Mouse (Mus musculus): ENCODE data around the gene Rap2a.

Rap2a gene

GRCm38 (mm10) chr14:120499601-120500000 lies 21.4 kb downstream of the Rap2a start:
- no peak for DNase-seq (ENCODE audit: low read depth, low spot score)

GRCm38 (mm10) chr14:120500021-120500560 lies 21.8 kb downstream of the Rap2a start:
- no peak for DNase-seq (ENCODE audit: low read depth, low spot score)

- DNase-seq (ENCODE audit: low read depth, low spot score): no peak
These were observed 22.5 kb downstream of the Rap2a start for GRCm38 (mm10) chr14:120500791-120501190.

- DNase-seq (ENCODE audit: low read depth, low spot score): no peak
These were observed 25.4 kb downstream of the Rap2a start for GRCm38 (mm10) chr14:120503641-120504040.

GRCm38 (mm10) chr14:120504423-120504822 lies 26.2 kb downstream of the Rap2a start:
- DNase-seq (ENCODE audit: low read depth, low spot score): no peak

- no peak for DNase-seq (ENCODE audit: low read depth, low spot score)
These were observed 26.8 kb downstream of the Rap2a start for GRCm38 (mm10) chr14:120504928-120505461.

- no peak for DNase-seq (ENCODE audit: low read depth, low spot score)
These were observed 27.7 kb downstream of the Rap2a start for GRCm38 (mm10) chr14:120505918-120506317.

- DNase-seq (ENCODE audit: low read depth, low spot score): no peak
These were observed 29.3 kb downstream of the Rap2a start for GRCm38 (mm10) chr14:120507516-120507915.

- no peak for DNase-seq (ENCODE audit: low read depth, low spot score)
These were observed 30.5 kb downstream of the Rap2a start for GRCm38 (mm10) chr14:120508566-120509365.

GRCm38 (mm10) chr14:120509366-120509640 lies 31.1 kb downstream of the Rap2a start:
- no peak for DNase-seq (ENCODE audit: low read depth, low spot score)

- DNase-seq (ENCODE audit: low read depth, low spot score): no peak
These were observed 33.6 kb downstream of the Rap2a start for GRCm38 (mm10) chr14:120511821-120512220.

- no peak for DNase-seq (ENCODE audit: low read depth, low spot score)
These were observed 36.6 kb downstream of the Rap2a start for GRCm38 (mm10) chr14:120514821-120515271.

- no peak for DNase-seq (ENCODE audit: low read depth, low spot score)
These were observed 37.1 kb downstream of the Rap2a start for GRCm38 (mm10) chr14:120515376-120515775.

- no peak for DNase-seq (ENCODE audit: low read depth, low spot score)
These were observed 40.5 kb downstream of the Rap2a start for GRCm38 (mm10) chr14:120518706-120519105.

GRCm38 (mm10) chr14:120519921-120520320 lies 41.7 kb downstream of the Rap2a start:
- DNase-seq (ENCODE audit: low read depth, low spot score): no peak

- DNase-seq (ENCODE audit: low read depth, low spot score): no peak
These were observed 42.6 kb downstream of the Rap2a start for GRCm38 (mm10) chr14:120520843-120521242.

GRCm38 (mm10) chr14:120523296-120523695 lies 45.1 kb downstream of the Rap2a start:
- no peak for DNase-seq (ENCODE audit: low read depth, low spot score)

- no peak for DNase-seq (ENCODE audit: low read depth, low spot score)
These were observed 47.4 kb downstream of the Rap2a start for GRCm38 (mm10) chr14:120525644-120526043.

GRCm38 (mm10) chr14:120533301-120533700 lies 55.1 kb downstream of the Rap2a start:
- no peak for DNase-seq (ENCODE audit: low read depth, low spot score)

- DNase-seq (ENCODE audit: low read depth, low spot score): no peak
These were observed 56.6 kb downstream of the Rap2a start for GRCm38 (mm10) chr14:120534841-120535271.

- no peak for DNase-seq (ENCODE audit: low read depth, low spot score)
These were observed 57.2 kb downstream of the Rap2a start for GRCm38 (mm10) chr14:120535446-120535845.

GRCm38 (mm10) chr14:120535924-120536323 lies 57.7 kb downstream of the Rap2a start:
- DNase-seq (ENCODE audit: low read depth, low spot score): no peak

GRCm38 (mm10) chr14:120539128-120539527 lies 60.9 kb downstream of the Rap2a start:
- DNase-seq (ENCODE audit: low read depth, low spot score): no peak
